ENCODE assay signal across 20 mouse cellular contexts in the genomic region with DNA sequence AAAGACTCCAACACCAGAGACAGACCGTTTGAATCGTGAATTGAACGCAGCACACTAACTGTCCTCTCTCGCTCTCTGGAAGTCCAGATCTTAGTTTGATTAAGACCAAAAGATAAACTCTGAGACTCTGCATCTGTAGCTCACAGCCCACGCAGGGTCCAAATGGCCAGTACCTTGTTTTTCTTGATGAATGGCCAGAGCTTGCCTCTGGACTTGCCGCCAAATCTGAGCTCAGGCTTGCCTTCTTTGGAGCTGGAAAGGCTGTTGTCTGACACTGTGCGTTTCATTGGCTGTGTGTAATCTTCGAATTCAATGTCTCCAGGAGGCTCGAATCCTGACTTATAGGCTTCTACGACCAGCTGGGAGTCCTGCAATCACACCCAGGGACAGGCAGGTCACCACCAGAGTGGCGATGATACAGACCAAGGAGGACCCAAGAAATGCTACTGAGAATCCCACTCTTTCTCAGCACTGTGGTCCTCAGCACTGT.
DNase-seq lines count a peak whose midpoint lies in the region; ATAC-seq and TF ChIP-seq lines count a peak whose summit lies in the region.
"Had no signal": no experiment of that assay in that cellular context is flagged by ENCODE, and none has a peak within 500 bp of the region (broad histone marks: within the 10 kb centered on the region; RNA-seq: fewer than 3 reads in every experiment).

No protein-coding gene starts in this region.

- H3K4me3 ChIP-seq in cerebellum, adult 2 months (replicated peaks; ENCODE audit: insufficient read depth, low read depth, low read length), result no peak overlapping the region
- H3K4me3 ChIP-seq in kidney, embryonic 14.5 days (ENCODE audit: low read length), result no peak overlapping the region
- H3K4me3 ChIP-seq in hindbrain, embryonic 12.5 days, result no peak overlapping the region
- H3K4me3 ChIP-seq: embryonic facial prominence, embryonic 12.5 days; forebrain, embryonic 15.5 days; heart, embryonic 13.5 days had no signal

- H3K4me1 ChIP-seq in cerebellum, adult 2 months (ENCODE audit: control insufficient read depth, insufficient read depth, low read length), result peaks cover 14% of the 10 kb centered on the region
- no peaks in the 10 kb centered on the region for H3K4me1 ChIP-seq in kidney, embryonic 14.5 days (ENCODE audit: control insufficient read depth, insufficient read depth, low read length)
- no peaks in the 10 kb centered on the region for H3K4me1 ChIP-seq in hindbrain, embryonic 12.5 days
- H3K4me1 ChIP-seq: embryonic facial prominence, embryonic 12.5 days; forebrain, embryonic 15.5 days had no signal

- no peak for ATAC-seq in kidney, embryonic 14.5 days (ENCODE audit: low FRiP score, low TSS enrichment)
- ATAC-seq in hindbrain, embryonic 12.5 days (ENCODE audit: low FRiP score), result no peak
- ATAC-seq: CD4-positive, CD25-positive, alpha-beta regulatory T cell, adult 4 months; forebrain, embryonic 15.5 days; hindbrain, embryonic 16.5 days; inflammation-experienced regulatory T-cells, adult 6 months had no signal

- H3K9ac ChIP-seq in kidney, embryonic 14.5 days (ENCODE audit: low read depth, low read length), result no peak overlapping the region
- no peak overlapping the region for H3K9ac ChIP-seq in hindbrain, embryonic 12.5 days
- H3K9ac ChIP-seq: embryonic facial prominence, embryonic 12.5 days; forebrain, embryonic 15.5 days; heart, embryonic 13.5 days had no signal

- H3K4me2 ChIP-seq in kidney, embryonic 14.5 days (replicated peaks; ENCODE audit: low read depth, low read length), result no peak overlapping the region
- no peak overlapping the region for H3K4me2 ChIP-seq in hindbrain, embryonic 12.5 days (replicated peaks)
- H3K4me2 ChIP-seq: embryonic facial prominence, embryonic 12.5 days; forebrain, embryonic 15.5 days; heart, embryonic 13.5 days had no signal

- no peak for TF ChIP-seq CTCF in cerebellum, adult 2 months (IDR thresholded peaks at IDR 0.05; ENCODE audit: borderline replicate concordance, insufficient read depth, low read depth, low read length)

- H3K27ac ChIP-seq in cerebellum, adult 2 months (ENCODE audit: insufficient read depth, low read length), result 0 out of 2 replicates have a peak overlapping the region, but pooled peaks have one; percentile 5
- no peak overlapping the region for H3K27ac ChIP-seq in kidney, embryonic 14.5 days (ENCODE audit: low read depth, low read length)
- H3K27ac ChIP-seq in hindbrain, embryonic 12.5 days, result no peak overlapping the region
- H3K27ac ChIP-seq: embryonic facial prominence, embryonic 12.5 days; forebrain, embryonic 15.5 days; heart, embryonic 13.5 days had no signal

- H3K9me3 ChIP-seq in kidney, embryonic 14.5 days (ENCODE audit: control insufficient read depth, low read length), result 0 out of 2 replicates have a peak, but pooled peaks cover 5% of the 10 kb centered on the region
- H3K9me3 ChIP-seq in hindbrain, embryonic 12.5 days (replicated peaks), result no peaks in the 10 kb centered on the region
- H3K9me3 ChIP-seq: embryonic facial prominence, embryonic 12.5 days; forebrain, embryonic 15.5 days had no signal

- TF ChIP-seq POLR2A in cerebellum, adult 2 months (IDR thresholded peaks at IDR 0.05; ENCODE audit: borderline replicate concordance, insufficient read depth, low read length), result no peak

- H3K27me3 ChIP-seq in cerebellum, adult 2 months (ENCODE audit: control insufficient read depth, insufficient read depth, low read length), result no peaks in the 10 kb centered on the region
- H3K27me3 ChIP-seq in kidney, embryonic 14.5 days (ENCODE audit: control insufficient read depth, insufficient read depth, low read length), result no peaks in the 10 kb centered on the region
- no peaks in the 10 kb centered on the region for H3K27me3 ChIP-seq in hindbrain, embryonic 12.5 days
- H3K27me3 ChIP-seq: embryonic facial prominence, embryonic 12.5 days; forebrain, embryonic 15.5 days; heart, embryonic 13.5 days had no signal

- H3K36me3 ChIP-seq in kidney, embryonic 14.5 days (ENCODE audit: control insufficient read depth, insufficient read depth, low read length), result peaks cover 58% of the 10 kb centered on the region
- H3K36me3 ChIP-seq in hindbrain, embryonic 12.5 days, result peaks cover 40% of the 10 kb centered on the region

- DNase-seq in cerebellum, adult 2 months, result no peak
- no peak for DNase-seq in cerebellum, adult 18-20 months
- peak; percentile 33 to 50 for DNase-seq in heart, adult 9 months (ENCODE audit: low spot score in 2 of 2)
- DNase-seq in heart, adult 8-10 months (ENCODE audit: low spot score), result no peak
- peak; percentile 72 for DNase-seq in kidney, postnatal 10 days
- peak; percentile 43 to 57 for DNase-seq in heart, postnatal 10 days
- DNase-seq: adrenal gland, adult 8-10 months; adrenal gland, postnatal 36 days; B cell, adult 2 months; cerebellum, adult 9-10 months; cerebellum, postnatal 25 days; gastrocnemius, postnatal 36 days had no signal

- WGBS in cerebellum, adult 2 months, result 86% methylated on average over 11 of the region's 11 CpGs
- WGBS in kidney, embryonic 14.5 days, result 92% methylated on average over 11 of the region's 11 CpGs
- 93% methylated on average over 11 of the region's 11 CpGs for WGBS in hindbrain, embryonic 12.5 days

- intact Hi-C loops in heart, postnatal 10 days (cut with DNase I), result no loop called here

Comparison
In these comparisons a context has a peak if more than half of its experiments do, and no peak if none do; other contexts are left out.
1. DNase-seq: peak in heart, adult 9 months (2 of 2), kidney, postnatal 10 days (single experiment) and heart, postnatal 10 days (2 of 2); none in cerebellum, adult 2 months (0 of 2), cerebellum, adult 18-20 months (0 of 2) and heart, adult 8-10 months (single experiment).